Mouse (Mus musculus) lung, postnatal 0 days (tissue): ENCODE data around the gene Psors1c2.

Experiments
- CTCF ChIP-seq: IDR thresholded peaks from 2 replicates; pipeline ENCODE4 v1.5.1; 2016; ENCODE audit warnings: antibody characterized with exemption, mild to moderate bottlenecking
- EP300 ChIP-seq: IDR thresholded peaks from 2 replicates; pipeline ENCODE4 v1.6.1; 2016; ENCODE audit warnings: antibody characterized with exemption, mild to moderate bottlenecking, control low read depth

DNA sequence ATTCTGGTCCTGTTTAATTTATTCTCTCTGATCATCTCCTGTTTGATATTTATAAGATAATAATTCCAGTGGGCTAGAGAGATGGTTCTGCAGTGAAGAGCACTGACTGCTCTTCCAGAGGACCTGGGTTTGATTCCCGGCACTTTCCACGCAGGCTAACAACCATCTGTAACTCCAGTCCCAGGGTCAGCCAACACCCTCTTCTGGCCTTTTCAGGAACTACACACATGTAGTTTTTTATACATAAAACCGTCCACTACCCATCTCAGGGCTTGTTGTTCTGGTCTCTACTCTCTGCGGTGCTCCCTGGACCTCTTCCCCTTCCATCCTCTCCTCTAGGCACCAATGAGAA is 17.1 kb downstream of the Psors1c2 start:
- TF ChIP-seq CTCF = peak; percentile 35; the same call in 1 of the 2 replicates
- TF ChIP-seq EP300 = no peak
